Mouse (Mus musculus) liver, embryonic 12.5 days (tissue): ENCODE measurements at regions not wholly inside any gene's neighbourhood (a gene's known extent, or its start where the extent isn't known, plus 50 kb on each side); places are given as distances from the start of the nearest gene placed in this dataset.

Source experiments
- ATAC-seq: fragments of 200-750 bp; cut with Nextera tagmentation; 2 replicates; pipeline ENCODE4 v1.8.0; 2017; ENCODE audit warnings: moderate number of reproducible peaks, mild to moderate bottlenecking, moderate library complexity
- H3K27ac ChIP-seq: fragments of 300-500 bp; sonication (generic); 2 replicates; pipeline ENCODE4 v1.5.1; 2016; ENCODE audit warnings: mild to moderate bottlenecking
- H3K27me3 ChIP-seq: fragments of 300-500 bp; sonication (generic); replicated peaks from 2 replicates; pipeline ENCODE4 v1.6.1; 2016; ENCODE audit warnings: mild to moderate bottlenecking, moderate library complexity
- H3K36me3 ChIP-seq: fragments of 300-500 bp; sonication (generic); 2 replicates; pipeline ENCODE4 v1.6.1; 2016; ENCODE audit warnings: mild to moderate bottlenecking, moderate library complexity
- H3K4me1 ChIP-seq: fragments of 300-500 bp; sonication (generic); 2 replicates; pipeline ENCODE4 v1.6.1; 2016
- H3K4me2 ChIP-seq: fragments of 300-500 bp; sonication (generic); 2 replicates; pipeline ENCODE4 v1.6.1; 2016; ENCODE audit warnings: mild to moderate bottlenecking, moderate library complexity
- H3K4me3 ChIP-seq: fragments of 300-500 bp; sonication (generic); 2 replicates; pipeline ENCODE4 v1.5.1; 2016; ENCODE audit warnings: mild to moderate bottlenecking, moderate library complexity
- H3K9ac ChIP-seq: fragments of 300-500 bp; sonication (generic); 2 replicates; pipeline ENCODE4 v1.6.1; 2016; ENCODE audit warnings: mild to moderate bottlenecking, moderate library complexity
- H3K9me3 ChIP-seq: fragments of 300-500 bp; sonication (generic); replicated peaks from 2 replicates; pipeline ENCODE4 v1.6.1; 2016; ENCODE audit warnings: mild to moderate bottlenecking, moderate library complexity
- WGBS: fragments of 180-500 bp; shearing (Covaris S2); methylation state at CpG from one replicate; pipeline ENCODE4 v1.1.7; 2016; ENCODE audit not compliant: insufficient replicate concordance; 5-methylcytosine and 5-hydroxymethylcytosine counted together

DNA sequence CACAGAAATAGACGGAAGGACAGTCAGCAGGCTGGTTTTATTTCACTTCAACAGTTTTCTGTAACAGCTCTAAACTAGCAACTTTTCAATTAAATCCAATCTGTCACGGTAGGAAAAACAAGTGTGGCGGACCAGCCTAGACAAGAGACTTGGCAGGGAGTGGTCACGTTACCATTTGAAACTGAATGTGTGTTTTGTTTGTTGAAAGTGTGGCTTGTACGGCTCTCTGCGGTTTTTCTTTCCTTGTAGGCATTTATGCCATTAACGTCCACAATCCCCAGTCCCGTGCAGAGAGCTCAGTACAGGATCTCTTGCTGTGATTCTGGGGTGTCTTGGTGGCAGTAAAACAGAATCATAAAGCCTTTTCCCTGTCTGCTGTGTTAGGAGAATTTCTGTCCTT is 311.9 kb upstream of the Nrip1 start:
- Histone ChIP-seq H3K4me2 (no peak overlapping the region), H3K36me3 (no peaks in the 10 kb centered on the region), H3K9ac (no peak overlapping the region), H3K27me3 (no peaks in the 10 kb centered on the region), H3K4me1 (peaks cover under 1% of the 10 kb centered on the region; the same call in 1 of the 2 replicates), H3K9me3 (no peaks in the 10 kb centered on the region), H3K27ac (no peak overlapping the region), H3K4me3 (no peak overlapping the region)
- no peak for ATAC-seq
- WGBS = 68% methylated on average over 8 of the region's 8 CpGs

DNA sequence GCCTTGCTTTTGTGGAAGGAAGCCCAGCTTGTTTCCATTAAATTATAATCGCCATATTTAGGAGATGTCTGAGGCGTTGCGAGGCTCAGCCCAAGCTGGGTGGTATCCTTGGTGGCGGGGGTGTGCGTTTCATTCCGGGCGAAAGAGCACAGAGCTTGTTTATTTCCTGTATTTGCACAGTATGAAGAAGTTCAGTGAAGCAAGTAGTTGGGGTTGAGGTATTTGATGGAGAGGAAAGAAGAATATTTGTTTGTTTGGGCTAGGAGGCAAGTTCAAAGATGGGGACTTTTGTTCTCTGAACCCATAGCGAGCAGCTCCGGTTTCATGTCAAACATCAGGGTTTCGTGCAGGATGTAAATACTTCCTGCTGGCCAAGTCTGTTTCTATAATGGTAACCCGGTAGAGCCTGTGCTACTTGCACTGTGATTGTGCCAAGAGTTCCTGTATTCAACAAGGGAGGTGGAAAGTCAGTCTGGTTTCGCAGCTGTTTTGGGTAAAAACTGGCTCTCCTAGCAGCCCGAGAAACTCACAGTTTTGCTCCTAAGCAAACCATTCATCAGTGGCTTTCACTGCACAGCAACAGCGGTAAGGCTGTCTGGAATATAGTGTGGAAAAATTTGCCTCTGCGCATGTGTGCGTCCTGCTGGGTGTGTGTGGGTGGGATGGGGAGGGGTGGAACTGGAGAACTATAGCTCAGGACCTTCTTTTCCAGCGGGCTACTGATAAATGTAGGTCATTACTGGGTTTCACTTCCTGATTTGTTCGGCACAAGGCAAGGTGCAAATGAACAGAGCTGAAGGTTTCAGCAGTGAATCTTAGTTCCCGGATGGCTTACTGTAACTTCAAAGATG is 306.7 kb upstream of the Nrip1 start:
- no peaks in the 10 kb centered on the region for H3K36me3 ChIP-seq
- H3K9me3 ChIP-seq = no peaks in the 10 kb centered on the region
- H3K27me3 ChIP-seq = no peaks in the 10 kb centered on the region
- ATAC-seq = no peak
- no peak overlapping the region for H3K9ac ChIP-seq
- 43% methylated on average over 19 of the region's 19 CpGs for WGBS
- H3K27ac ChIP-seq = no peak overlapping the region
- H3K4me2 ChIP-seq = peak overlapping the region; percentile 34
- H3K4me1 ChIP-seq = peaks cover 4% of the 10 kb centered on the region; the same call in 1 of the 2 replicates
- 0 out of 2 replicates have a peak overlapping the region, but pooled peaks have one; percentile 5 for H3K4me3 ChIP-seq

DNA sequence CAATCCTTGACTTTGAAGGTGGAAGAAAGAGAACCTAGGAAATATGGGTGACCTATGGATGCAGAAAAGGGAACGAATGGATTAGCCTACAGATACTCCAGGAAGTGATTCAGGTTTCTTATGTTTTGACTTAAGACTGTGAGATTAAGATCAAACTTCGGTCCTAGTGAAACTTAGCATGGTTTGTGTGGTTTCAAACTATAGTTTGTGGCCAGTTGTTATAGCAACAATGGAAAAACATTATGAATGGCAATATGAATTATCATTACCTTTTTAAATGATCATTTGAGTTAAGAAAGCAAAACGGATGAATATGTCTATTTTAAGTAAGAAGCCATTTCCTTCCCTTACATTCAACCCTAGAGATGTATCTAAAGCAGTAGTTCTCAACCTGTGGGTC is 305.3 kb upstream of the Nrip1 start:
- ATAC-seq = no peak

DNA sequence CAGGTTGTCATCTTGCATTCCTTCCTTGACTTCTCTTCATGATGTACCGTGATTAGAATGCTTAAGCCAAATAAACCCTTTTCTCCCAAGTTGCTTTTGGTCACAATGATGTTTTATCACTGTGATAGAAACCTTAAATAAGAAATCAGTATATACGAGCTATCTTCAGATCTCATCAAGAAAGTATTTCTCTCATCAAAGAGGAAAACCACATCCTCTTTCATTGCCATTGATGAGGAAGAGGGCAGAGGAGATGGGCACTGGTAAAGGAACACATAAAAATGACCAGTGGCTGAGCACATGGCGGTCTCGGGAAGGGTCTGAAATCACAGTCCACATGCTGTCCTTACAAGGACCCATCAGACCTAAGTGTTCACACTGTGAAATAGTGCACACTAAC is 296.2 kb upstream of the Nrip1 start:
- no peaks in the 10 kb centered on the region for H3K36me3 ChIP-seq
- H3K4me3 ChIP-seq = no peak overlapping the region
- H3K27me3 ChIP-seq = no peaks in the 10 kb centered on the region
- H3K27ac ChIP-seq = no peak overlapping the region
- H3K9me3 ChIP-seq = no peaks in the 10 kb centered on the region
- 68% methylated on average over 4 of the region's 4 CpGs for WGBS
- no peaks in the 10 kb centered on the region for H3K4me1 ChIP-seq
- no peak for ATAC-seq
- H3K9ac ChIP-seq = no peak overlapping the region
- H3K4me2 ChIP-seq = no peak overlapping the region

More for the DNA sequence above, 305.3 kb upstream of the Nrip1 start:
- Histone ChIP-seq H3K4me2 (no peak overlapping the region), H3K4me3 (no peak overlapping the region), H3K27me3 (no peaks in the 10 kb centered on the region), H3K36me3 (no peaks in the 10 kb centered on the region), H3K9me3 (no peaks in the 10 kb centered on the region), H3K27ac (no peak overlapping the region), H3K9ac (no peak overlapping the region), H3K4me1 (peaks cover 4% of the 10 kb centered on the region; the same call in 1 of the 2 replicates)
- WGBS = 39% methylated on average over 3 of the region's 3 CpGs

DNA sequence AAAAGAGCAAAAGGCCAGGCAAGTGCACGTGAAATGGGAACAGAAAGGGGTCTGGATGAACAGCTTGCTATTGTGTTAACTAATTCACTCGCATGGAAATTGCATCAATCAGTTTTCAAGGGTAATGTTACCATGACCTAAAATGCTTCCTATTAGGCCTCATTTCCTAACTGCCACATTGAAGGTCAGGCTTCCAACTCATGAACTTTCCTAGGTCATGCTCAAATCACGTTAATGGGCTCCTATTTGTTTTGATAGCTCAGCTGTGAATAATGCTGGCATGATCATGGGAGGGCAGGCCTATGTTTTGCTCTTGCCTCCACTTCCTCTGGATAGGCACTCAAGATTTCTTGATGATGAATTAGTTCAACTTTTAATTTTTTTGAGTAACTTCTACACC is 293.4 kb upstream of the Nrip1 start:
- H3K36me3 ChIP-seq = no peaks in the 10 kb centered on the region
- no peaks in the 10 kb centered on the region for H3K9me3 ChIP-seq
- 59% methylated on average over 3 of the region's 3 CpGs for WGBS
- no peaks in the 10 kb centered on the region for H3K27me3 ChIP-seq
- H3K4me3 ChIP-seq = no peak overlapping the region
- no peak overlapping the region for H3K27ac ChIP-seq
- ATAC-seq = no peak
- no peak overlapping the region for H3K9ac ChIP-seq
- H3K4me1 ChIP-seq = no peaks in the 10 kb centered on the region
- H3K4me2 ChIP-seq = no peak overlapping the region

DNA sequence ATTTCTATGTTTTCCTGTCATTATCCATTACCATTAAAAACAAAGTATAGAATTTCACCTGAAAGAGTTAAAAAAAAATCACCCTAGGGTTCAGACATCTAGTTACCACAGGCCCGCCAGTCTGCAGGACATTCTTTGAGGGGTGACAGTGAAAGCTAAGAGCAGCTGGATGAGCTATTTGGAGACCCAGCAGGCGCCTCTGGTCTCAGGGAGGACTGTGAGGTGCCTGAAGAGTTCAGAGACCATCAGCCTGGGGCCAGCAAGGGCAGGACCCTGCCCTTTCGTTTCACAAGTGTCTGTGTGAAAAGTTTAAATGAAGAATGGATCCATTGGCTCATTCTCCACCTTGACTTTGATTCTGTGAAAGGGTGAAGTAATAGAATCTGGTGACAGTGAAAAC is 281.5 kb upstream of the Nrip1 start:
- no peak overlapping the region for H3K4me2 ChIP-seq
- ATAC-seq = no peak
- H3K27ac ChIP-seq = no peak overlapping the region
- 36% methylated on average over 3 of the region's 3 CpGs for WGBS
- H3K36me3 ChIP-seq = no peaks in the 10 kb centered on the region
- no peak overlapping the region for H3K9ac ChIP-seq
- no peaks in the 10 kb centered on the region for H3K9me3 ChIP-seq
- H3K27me3 ChIP-seq = no peaks in the 10 kb centered on the region
- no peaks in the 10 kb centered on the region for H3K4me1 ChIP-seq
- H3K4me3 ChIP-seq = no peak overlapping the region

DNA sequence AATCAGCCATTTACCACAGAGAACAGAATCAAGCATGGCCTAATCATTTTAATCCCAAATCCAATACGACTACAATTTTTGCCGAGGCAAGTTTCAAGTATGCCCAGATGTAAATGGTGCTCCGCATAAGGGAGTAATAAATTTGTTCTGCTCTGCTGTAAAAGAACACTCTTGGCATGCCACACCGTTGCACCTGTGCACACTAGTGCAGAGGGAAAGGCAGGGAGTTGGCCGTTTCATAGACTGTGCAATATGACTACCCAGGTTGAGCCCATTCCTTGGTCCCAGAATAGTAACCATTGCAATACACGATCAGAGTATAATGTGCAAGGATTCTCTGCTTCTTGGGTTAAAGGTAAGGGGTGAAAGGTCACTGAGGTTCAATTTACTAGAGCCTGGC is 270.7 kb upstream of the Nrip1 start:
- 76% methylated on average over 6 of the region's 6 CpGs for WGBS
- Histone ChIP-seq H3K27ac (no peak overlapping the region), H3K27me3 (no peaks in the 10 kb centered on the region), H3K9me3 (no peaks in the 10 kb centered on the region), H3K9ac (no peak overlapping the region), H3K4me2 (no peak overlapping the region), H3K4me1 (no peaks in the 10 kb centered on the region), H3K36me3 (no peaks in the 10 kb centered on the region), H3K4me3 (no peak overlapping the region)
- ATAC-seq = no peak

DNA sequence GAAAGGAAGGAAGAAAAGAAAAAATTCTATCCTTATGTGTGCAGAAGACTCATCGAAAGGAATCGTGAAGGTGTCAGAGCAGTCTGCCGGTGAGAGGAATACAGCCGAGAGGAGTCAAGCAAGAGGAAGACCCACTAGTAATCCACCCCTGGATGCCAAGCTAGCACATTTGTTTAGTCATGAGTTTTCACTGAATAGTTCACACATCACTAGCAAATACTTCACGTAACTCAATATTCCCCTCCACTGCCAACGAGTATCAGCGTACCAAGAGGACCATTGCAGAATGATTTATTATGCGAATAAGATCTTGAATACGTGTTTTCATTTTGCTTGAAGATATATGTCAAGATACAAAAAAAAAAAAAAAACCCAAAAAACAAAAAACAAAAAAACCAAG is 270.2 kb upstream of the Nrip1 start:
- H3K27ac ChIP-seq = no peak overlapping the region
- H3K36me3 ChIP-seq = no peaks in the 10 kb centered on the region
- H3K27me3 ChIP-seq = no peaks in the 10 kb centered on the region
- H3K4me1 ChIP-seq = no peaks in the 10 kb centered on the region
- no peaks in the 10 kb centered on the region for H3K9me3 ChIP-seq
- no peak overlapping the region for H3K9ac ChIP-seq
- no peak overlapping the region for H3K4me3 ChIP-seq
- WGBS = 86% methylated on average over 9 of the region's 9 CpGs
- ATAC-seq = no peak
- no peak overlapping the region for H3K4me2 ChIP-seq

DNA sequence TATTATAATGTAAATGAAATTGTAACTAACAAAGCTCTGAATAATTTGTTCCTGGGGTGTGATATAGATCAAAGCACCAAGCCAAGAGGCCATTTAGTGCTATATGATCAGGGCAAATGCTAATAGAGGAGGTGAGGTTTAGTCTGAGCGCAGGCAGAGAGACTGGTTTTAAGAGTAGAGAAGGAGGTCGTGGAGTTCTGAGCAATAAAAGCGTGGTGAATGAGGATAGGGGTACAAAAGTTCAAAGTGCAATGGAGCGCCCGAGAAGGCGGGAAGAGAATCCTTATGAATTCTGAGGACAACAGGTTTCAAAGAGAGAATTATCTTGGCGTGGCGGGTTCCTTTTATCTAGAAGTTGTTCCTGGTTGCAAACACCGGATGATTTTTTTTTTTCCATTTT is 261.5 kb upstream of the Nrip1 start:
- Histone ChIP-seq H3K27ac (no peak overlapping the region), H3K36me3 (no peaks in the 10 kb centered on the region), H3K4me1 (no peaks in the 10 kb centered on the region), H3K4me3 (no peak overlapping the region), H3K27me3 (no peaks in the 10 kb centered on the region), H3K4me2 (no peak overlapping the region), H3K9ac (no peak overlapping the region), H3K9me3 (no peaks in the 10 kb centered on the region)
- 82% methylated on average over 9 of the region's 9 CpGs for WGBS
- no peak for ATAC-seq

DNA sequence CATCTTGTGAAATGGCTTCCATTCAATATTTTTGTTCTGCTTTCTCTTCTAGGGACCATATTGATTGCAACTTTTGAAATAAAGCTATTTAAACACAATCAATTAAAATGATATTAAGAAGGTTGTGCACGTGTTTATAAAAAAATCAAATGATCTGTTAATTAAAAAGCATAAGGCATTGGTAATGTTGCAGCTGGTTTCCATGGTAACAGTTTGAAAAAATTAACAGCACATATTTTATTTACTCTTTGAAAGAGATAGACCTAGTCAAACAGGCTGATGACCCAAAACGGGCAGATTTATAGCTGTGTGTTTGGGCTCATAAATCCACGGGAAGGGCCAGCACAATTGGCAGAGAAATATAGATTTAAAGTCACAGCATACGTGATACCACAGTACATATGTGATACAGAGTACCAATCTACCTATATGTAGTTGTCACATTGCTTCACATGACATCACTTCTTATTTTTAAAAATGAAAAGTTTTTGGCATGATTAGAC is 260.6 kb upstream of the Nrip1 start:
- WGBS = 67% methylated on average over 4 of the region's 4 CpGs
- no peak overlapping the region for H3K4me2 ChIP-seq
- H3K4me1 ChIP-seq = no peaks in the 10 kb centered on the region
- no peaks in the 10 kb centered on the region for H3K36me3 ChIP-seq
- H3K27ac ChIP-seq = no peak overlapping the region
- no peaks in the 10 kb centered on the region for H3K27me3 ChIP-seq
- ATAC-seq = no peak
- no peak overlapping the region for H3K4me3 ChIP-seq
- H3K9me3 ChIP-seq = no peaks in the 10 kb centered on the region
- H3K9ac ChIP-seq = no peak overlapping the region

DNA sequence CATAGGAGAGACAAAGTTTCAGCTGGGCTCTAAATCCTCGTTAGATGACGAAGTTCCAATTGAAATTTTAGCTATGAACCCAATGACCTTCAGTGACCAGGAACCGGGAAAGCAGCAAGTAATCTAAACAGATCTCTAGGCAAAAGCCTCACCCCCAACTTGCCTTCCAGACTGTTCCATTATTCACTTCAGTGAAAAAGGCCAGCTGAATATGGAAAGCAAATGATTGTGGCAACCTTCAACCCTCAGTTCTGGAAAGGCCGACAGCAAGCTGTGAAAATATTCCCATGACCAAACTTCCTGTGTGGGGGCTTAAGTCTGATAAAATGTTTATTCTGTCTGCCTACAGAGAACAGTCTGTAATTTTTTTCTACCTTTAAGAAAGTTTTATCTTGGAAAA is 252.5 kb upstream of the Nrip1 start:
- H3K4me1 ChIP-seq = no peaks in the 10 kb centered on the region

DNA sequence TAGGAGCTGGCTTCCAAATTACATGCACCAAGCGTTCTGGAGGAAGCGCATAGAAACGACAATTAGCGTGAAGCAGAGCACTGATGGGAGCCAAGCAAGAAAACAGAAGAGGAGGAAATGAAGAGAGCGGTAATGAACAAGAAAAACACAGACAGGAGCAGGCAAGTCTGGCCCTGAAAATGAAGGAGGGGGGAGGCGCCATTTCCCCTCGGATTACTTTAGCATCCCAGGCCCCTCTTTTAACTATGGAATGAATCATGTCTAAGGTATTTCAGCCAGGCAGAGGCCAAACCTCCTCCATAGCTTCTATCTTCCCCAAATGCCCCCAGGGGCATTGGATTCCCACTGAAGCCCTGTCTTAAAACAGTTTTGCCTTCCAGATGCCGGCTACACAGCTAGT is 248.1 kb upstream of the Nrip1 start:
- ATAC-seq = no peak
- no peak overlapping the region for H3K4me2 ChIP-seq
- no peaks in the 10 kb centered on the region for H3K4me1 ChIP-seq
- no peak overlapping the region for H3K9ac ChIP-seq
- no peak overlapping the region for H3K27ac ChIP-seq
- no peaks in the 10 kb centered on the region for H3K36me3 ChIP-seq
- H3K4me3 ChIP-seq = no peak overlapping the region
- no peaks in the 10 kb centered on the region for H3K9me3 ChIP-seq
- no peaks in the 10 kb centered on the region for H3K27me3 ChIP-seq
- WGBS = 76% methylated on average over 8 of the region's 8 CpGs

More for the DNA sequence above, 252.5 kb upstream of the Nrip1 start:
- Histone ChIP-seq H3K27ac (no peak overlapping the region), H3K9me3 (no peaks in the 10 kb centered on the region), H3K9ac (no peak overlapping the region), H3K4me3 (no peak overlapping the region), H3K27me3 (no peaks in the 10 kb centered on the region), H3K36me3 (no peaks in the 10 kb centered on the region), H3K4me2 (no peak overlapping the region)
- WGBS = 64% methylated on average over 4 of the region's 4 CpGs
- ATAC-seq = no peak

DNA sequence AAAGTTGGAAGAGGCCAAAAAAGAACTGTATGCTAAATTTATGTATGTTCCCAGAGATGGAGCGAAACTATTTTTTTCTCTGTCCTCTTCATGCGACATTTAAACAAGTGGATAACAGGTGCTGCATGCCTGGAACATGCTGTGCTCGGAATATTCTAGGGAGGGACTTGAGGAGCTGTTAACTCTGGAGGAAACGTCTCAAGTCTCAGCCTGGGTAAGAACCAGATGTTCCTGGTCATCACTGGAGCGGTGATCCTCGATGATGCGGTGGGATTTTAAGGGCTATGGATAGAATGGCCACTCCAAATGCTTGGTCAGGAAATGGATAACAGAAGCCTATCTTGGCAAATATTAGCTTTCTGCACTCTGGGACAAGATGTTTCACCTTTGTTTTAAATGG is 244.7 kb upstream of the Nrip1 start:
- Histone ChIP-seq H3K27ac (no peak overlapping the region), H3K36me3 (no peaks in the 10 kb centered on the region), H3K27me3 (no peaks in the 10 kb centered on the region), H3K4me3 (no peak overlapping the region), H3K4me2 (no peak overlapping the region), H3K9me3 (no peaks in the 10 kb centered on the region), H3K4me1 (no peaks in the 10 kb centered on the region), H3K9ac (no peak overlapping the region)
- ATAC-seq = no peak
- 75% methylated on average over 7 of the region's 7 CpGs for WGBS
